Mouse (Mus musculus): ENCODE data around the gene Tgif1.

- TF ChIP-seq EP300 (optimal IDR thresholded peaks at IDR 0.05) = no peak
- TF ChIP-seq CTCF (IDR thresholded peaks at IDR 0.05; ENCODE audit: low read depth) = no peak
Measured at GRCm38 (mm10) chr17:70864117-70864516, 10.8 kb upstream of the Tgif1 start.

Data from stomach, postnatal 0 days (tissue).